Mouse (Mus musculus) gastrocnemius, postnatal 25 days (tissue): ENCODE results near the gene Pak6. TPM values are rescaled to one million over a fixed set of nuclear protein-coding genes. Genes with fewer than 3 reads are reported as not detected.
A peak's percentile ranks its signal among the peaks of the same experiment; 100 is the strongest.
"Not testable (repeated sequence)": the region's sequence is repeated elsewhere in the genome, so short reads cannot be mapped to it uniquely, and the experiment has no call there.

Experiments used
- DNase-seq: peaks from one replicate; pipeline ENCODE4 v3.0.0; 2022
- long read RNA-seq, 2 experiments: library from polyadenylated mRNA; stranded (forward); transcript quantifications; one replicate each; pipeline ENCODE4 v2.0.0; 2021
- total RNA-seq, 2 experiments: library from RNA; stranded (reverse); gene quantifications; 1 replicate in 1 of 2; 2 replicates in 1 of 2; pipeline ENCODE4 v1.2.3; 2021

Gene Pak6
- total RNA-seq = under 1 TPM in 1 of 2 experiments, not detected in 1; 0.64 TPM
- long read RNA-seq, experiment 1 = 0 reads
- long read RNA-seq, experiment 2 = 0 reads

DNA sequence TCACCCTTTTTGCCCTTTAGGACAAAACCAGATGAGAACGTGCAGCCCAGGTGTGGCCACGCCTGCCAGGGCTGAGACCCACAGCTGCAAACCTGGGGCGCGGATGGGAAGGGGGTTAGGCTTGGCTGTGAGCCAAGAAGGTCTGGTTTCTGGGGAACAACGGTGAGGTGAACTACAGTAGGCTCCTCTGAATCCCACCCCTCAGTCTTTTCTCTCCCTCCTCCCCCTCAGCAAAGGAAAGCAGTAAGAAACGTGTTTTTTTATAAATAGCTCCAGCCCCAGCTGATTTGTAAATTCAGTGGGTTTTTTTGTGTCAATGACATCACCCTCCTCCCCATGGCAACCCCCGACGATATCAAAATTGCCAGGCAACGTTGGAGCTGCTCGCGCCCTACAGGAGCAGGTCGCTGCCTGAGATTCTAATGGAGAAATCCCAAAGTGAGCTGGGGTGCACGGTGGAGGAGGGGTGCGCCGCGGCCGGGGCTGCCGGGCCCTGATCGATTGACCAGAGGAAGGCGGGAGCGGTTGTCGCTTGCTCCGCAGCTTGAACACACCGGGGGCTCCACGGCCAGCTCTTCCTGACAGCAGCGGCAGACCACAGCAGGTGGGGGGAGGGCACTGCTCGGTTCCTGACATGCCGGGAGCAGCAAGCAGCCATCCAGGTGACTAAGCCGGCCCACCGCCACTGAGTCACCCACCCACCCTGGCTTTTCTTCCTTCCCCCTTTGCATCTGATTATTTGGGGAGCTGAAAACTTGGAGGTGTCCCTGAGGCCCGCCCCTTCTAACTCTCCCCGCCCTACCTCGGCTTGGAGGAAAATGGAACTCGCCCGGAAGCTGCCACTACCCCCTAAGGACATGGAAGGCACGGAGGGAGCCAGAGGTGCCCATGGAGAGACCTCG lies at the start of gene Pak6:
Gene Pak6 (plus strand): TSS at position 402 of the 902 bp plus-strand sequence.
- no peak for DNase-seq

DNA sequence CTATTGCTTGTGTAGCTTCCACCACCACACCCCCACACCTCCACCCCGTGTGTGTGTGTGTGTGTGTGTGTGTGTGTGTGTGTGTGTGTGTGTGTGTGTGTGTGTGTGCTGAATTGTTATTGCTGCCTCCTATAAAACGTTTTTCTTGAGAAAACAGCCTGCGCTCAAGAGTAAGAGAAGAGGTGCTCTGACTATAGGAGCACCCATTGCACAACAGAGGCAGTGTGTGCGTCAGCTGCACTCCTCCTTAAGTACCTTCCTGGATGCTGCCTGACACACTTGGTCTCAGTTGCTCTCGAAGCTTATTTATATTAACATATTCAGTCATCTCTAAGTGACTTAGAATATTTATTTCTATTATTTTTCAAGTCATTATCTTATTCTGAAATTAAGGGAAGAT lies 45.1 kb upstream of the Pak6 start:
- DNase-seq = no peak

DNA sequence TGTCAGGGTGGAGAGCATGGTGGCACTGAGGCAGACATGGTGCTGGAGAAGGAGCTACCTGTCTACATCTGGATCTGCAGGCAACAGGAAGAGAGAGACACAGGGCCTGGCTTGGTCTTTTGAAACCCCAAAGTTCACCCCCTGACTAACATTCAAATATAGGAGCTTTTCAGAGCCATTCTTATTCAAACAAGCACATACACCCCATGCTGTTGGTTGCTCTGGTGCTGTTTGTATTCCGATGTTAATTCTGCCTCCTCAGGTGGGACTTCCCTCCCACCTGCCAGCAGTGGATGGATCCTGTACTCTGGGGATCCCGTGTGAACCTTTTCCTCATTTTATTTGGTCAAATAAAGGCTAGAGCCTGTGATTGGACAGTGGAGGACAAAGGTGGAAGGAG lies 43.0 kb upstream of the Pak6 start:
- no peak for DNase-seq

DNA sequence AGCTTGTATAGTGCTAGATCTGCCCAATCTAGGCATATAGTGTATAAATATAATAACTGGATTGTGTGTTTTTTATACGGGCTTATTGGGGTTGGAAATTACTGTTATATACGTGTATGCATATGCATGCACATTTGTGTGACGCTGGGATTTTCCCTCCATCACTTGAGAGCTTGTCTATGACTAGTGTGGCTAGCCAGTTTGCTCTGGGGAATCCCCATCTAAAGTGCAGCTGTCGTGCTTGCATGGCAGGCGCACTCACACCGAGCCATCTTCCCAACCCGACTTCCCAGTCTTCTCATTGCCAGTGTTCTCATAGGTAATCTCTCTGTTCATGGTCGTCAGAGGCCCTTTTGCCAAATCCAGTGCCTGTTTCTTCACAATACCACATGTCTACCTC lies 42.5 kb upstream of the Pak6 start:
- DNase-seq = no peak

DNA sequence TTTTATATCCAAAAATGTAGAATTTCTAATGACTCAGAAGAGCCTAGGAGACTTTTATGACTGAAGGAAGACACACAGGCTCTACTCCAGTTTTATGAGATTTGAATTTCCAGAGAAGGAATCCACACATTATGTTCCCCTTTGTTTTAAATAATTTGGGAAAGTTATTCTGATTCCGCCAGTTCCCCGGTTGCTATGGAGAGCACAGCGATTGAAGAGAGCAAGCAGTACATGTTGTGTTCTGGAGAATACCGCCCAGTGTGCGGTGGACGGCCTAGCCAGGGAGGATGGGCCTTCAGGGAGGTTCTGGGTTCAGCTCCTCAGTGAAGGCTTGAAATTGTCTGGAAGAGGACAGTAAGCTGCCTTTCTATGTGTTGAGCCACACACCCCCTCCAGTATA lies 33.8 kb upstream of the Pak6 start:
- no peak for DNase-seq

DNA sequence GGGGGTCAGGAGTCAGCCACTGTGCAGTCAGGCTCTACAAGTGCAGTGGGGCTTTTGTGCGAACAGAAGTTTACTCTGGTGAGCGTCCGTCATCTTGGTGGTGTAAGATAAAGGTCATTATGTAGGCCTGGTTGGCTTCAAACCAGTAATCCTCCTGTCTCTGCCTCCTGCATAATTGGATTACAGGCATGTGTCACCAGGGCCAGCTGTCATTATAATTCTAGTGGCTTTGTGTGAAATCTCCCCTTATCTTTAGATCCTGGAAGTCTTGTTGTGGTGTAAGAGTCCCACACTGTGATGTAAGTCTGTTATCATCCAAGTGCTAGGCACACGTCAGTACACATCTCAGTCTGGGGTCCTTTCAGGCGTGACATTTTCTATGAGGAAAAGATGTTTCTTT lies 29.7 kb upstream of the Pak6 start:
- DNase-seq = no peak

DNA sequence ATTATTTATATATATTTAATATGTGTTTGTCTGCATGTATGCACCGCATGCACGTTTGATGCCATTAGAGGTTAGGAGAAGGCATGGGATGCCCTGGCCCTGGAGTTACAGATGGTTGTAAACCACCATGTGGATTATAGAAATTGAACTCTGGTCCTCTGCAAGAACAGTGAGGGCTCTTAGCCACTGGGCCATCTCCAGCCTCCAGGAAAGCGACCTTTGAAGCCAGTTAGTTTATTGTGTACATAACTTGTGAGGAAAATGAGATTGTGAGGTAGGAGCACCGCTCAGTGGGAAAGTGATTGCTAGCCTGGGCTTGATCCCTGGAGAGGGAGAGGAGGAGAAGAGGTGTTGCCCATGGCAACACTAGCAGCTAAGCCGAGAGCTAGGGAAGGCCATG lies 25.8 kb upstream of the Pak6 start:
- no peak for DNase-seq

DNA sequence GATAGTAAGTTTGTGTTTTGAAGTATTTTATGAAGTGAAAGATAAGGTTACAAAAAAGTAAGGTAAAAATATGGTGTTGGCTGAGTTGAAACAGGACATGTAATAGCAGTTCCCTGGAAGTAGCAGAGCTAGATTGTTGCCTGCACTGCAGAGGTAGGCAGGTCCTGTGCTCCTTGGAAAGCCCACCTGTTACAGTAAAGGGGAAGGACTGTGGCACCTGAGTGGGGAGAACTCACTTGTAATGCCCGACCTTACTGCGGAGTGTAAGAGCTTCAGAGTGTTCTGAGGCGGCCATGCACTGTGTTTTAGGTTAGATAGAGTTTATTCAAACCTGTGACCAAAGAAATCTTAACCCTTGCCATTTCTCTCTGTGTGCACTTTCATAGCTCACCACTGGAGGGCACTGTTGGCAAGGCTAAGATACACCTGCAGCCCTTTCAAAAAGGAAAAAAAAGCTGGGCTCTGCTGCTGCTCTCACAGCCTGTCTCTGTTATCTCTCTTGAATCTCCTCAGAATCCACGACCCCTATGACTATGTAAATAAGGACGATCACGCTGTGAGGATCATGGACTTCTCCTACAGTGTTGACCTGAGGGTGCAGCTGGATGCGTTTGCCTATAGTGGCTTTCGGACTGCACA lies 25.1 kb upstream of the Pak6 start:
- DNase-seq = peak; percentile 20

DNA sequence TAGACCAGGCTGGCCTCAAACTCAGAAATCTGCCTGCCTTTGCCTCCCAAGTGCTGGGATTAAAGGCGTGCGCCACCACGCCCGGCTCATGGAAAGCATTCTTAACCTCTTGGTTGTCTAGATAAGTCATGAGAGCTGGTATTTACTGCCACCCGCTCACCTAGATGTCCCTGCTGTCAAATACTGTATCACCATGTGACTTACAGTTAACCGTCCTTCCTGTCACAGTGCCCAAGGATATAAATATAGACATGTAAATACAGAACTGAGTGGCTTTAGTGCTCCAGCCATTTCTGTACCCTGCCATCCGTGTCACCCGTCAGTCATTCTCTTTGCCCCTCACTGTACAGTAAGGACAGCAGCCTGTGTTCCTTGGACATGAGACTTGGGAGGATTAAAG lies 24.4 kb upstream of the Pak6 start:
- DNase-seq = no peak

DNA sequence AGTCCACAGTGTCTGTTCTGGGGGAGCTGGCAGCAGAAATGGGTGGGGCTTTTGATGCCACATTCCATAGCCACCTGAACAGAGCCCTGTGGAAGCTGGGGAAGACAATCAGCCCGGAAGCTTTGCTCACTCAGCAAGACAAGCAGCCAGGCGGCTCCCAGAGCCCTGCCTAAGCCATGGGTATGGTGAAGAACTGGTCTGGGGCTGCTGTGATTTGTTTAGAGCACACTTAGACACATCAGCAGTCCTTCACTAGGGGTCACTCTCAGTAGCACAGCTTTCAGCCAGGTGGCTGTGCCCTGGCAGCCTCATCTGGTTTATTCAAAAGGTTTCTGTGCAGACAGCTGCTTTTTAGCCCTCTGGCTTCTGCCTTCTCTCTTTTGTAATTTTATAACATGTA lies 22.0 kb upstream of the Pak6 start:
- DNase-seq = no peak

DNA sequence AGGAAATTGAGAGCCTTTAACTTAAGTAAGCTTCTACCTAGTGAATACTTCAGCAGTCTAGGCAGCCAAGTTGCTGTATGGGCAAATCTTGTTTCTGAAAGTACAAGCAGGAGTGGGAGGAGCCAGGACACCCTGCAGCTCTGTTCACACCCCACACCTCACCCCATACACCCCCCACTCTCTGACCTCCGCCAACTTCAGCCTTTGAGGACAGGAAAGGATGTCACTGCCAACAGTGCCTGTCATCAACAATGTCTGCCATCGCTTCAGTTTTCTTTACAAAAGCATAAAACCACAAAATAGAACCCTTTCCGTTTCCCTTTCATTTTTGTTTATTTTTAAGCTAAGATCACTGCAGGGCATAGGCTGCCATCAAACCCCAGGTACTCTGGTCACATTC lies 20.7 kb upstream of the Pak6 start:
- no peak for DNase-seq

DNA sequence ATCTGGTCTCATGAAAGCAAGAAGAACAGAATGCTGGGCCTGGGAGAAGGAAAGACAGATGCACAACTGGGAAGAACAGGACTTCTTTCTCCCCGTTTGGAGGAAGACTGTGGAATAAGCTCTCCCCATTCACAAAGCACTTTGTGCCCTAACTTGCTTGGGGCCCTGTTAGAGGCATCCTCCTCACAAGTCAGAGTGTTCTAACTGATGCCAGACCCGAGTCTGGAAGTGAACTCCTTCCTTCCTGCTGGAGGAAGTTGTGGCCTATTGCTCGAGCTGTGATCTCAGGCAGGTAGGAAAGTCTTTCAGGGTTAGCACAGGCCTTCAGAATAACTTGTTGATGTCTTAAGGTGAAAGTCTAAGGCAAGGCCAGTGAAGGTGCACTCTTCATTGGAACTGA lies 20.2 kb upstream of the Pak6 start:
- no peak for DNase-seq

DNA sequence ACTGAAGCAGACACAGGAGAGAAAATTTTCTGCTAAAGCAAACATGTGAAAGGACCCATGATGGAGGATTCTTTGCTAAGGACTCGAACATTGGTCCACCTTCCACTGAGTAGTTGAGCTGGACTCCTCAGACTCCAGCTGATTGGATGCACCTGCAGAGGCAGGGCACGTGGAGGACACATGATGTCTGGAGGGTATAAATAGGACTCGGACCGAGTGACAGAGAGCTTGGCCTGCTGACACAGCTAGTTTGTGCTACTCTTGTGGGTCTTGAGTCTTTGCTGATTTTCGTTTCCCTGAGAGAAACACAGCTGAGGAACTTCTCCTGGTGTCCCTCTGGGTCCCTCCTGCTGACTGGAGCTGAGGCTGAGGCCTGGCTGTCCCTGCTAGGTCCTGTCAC lies 16.4 kb upstream of the Pak6 start:
- DNase-seq = no peak

DNA sequence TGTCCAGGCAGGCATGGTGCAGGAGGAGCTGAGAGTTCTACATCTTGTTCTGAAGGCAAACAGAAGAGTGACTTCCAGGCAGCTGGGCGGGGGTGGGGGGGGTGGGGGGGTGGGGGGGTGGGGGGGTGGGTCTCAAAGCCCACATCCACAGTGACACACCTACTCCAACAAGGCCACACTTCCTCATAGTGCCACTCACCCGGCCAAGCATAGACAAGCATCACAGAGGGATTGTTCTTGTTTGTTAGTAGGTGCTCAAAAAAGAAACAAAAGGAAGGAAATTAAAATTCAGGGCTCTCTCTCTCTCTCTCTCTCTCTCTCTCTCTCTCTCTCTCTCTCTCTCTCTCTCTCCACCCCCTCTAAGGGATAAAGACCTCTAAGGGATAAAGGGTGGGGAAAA lies 12.4 kb upstream of the Pak6 start:
- DNase-seq = not testable (repeated sequence)

DNA sequence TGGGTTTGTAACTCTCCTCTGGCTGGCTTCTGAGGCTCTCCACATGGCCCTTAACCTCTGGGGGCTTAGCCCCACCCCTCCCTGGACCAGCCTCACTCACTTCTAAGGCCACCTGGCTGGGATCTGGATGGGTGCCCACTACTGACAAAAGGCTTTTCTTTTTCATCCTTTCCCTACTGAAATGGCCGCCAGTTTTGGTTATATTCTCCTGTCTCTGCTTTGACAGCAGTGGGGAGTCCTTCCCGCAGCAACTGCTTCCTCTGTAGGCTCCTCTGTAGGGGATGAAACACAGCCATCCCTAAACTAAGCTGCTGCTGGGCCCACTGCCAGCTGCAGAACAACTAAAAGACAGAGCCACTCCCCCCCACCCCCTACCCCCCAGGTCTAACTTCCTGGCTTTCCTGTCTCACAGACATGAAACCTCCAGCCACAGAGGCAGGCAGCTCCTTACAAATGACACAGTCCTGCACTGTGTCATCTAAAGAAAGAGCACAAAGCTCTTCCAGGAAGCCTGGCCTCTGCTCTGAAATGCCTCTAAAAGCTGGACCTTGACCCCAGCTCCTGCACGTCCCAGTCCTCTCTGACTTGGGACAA lies 6.3 kb upstream of the Pak6 start:
- no peak for DNase-seq

DNA sequence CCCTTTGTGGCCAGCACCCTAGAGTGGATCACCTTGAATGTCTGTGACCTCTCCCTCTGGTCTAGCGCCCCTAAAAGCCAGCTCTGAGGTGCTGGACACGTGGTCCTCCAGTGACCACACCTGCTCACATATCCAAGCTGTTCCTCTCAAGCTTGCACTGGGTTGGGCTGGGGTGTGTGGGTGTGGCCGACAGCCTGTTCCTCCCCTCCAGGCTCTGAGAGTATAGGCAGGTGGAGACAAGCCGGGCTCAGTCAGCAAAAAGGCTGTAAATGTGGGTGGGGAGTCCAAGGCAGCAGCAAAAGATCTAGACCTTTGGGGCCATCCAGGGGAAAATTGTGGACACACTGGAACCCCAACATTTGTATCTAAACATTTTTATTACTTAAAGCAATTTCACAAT lies 4.6 kb upstream of the Pak6 start:
- no peak for DNase-seq

DNA sequence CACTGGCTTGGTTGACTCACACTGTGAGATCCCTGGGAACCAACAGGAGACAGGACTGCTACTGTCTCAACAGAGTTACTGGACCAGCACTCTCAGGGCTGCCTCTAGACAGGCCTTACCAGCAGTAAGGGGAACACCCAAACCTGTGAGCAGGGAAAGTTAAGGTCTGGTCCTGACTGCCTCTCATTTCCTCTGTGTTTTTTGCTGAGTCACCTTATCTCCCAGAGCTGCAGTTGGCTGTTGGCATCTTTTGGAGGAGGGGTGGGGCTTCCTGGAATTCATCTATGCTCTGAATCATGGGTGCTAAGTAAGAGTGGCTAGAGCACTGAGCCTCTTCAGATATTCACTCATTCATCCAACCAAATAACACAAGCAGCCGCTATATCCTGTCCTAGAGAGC lies 4.0 kb upstream of the Pak6 start:
- no peak for DNase-seq

DNA sequence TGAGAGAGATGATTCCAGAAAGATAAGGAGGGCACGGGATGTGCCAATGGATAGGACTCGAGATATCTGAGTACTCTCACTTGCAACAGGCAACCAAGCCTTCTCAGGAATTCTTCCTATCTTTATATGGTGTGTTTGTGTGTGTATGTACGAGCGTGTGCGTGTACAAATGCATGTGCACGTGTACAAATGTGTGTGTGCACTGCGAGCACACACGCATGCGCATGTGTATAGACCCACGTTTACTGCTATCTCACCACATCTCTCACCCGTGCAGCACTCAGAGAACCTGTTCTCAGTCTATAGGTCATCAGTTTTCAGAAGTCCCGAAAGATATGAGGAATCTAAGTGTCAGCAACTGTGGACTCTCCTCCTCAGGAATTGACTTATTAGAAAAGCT lies 3.6 kb upstream of the Pak6 start:
- no peak for DNase-seq

DNA sequence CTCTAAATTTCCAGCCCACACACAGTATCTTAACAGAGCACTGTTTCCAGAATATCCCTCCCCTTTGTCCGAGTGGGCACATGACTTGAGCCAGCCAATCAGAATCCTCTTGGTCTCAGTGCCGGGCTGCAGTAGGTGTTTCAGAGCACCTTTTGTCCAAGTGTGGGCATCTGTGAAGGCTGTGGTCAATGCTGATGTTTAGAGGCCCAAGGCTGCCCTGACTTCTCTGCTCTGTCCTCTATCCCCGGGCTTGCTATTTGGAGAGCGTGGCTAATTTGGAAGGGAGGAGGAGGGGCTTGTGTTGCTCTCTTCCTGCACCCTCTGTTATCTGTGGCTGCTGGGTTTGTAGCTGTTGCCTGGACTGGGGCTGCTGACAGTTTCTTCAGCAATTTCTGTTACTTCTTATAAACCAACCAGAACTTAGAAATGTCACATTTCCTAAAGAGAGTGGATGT lies 3.1 kb upstream of the Pak6 start:
- DNase-seq = no peak

DNA sequence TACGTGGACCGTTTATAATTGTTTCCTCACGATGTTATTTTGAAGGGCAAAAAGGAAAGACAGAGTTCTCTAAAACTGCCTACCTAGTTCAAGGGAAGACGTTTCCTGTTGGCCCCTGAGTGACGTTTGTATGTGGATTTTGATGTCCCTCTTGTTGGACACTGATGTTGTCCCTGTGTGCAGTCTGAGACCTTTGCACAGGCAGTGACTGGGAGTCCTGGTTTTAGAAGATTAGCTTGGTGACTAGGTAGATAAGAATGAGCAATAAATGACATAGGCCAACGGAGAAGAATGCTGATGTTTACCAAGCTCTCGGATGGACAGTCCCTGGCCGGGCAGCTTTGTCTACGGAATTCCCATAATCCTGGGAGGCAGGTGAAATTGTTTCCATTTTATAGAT lies 1.2 kb upstream of the Pak6 start:
- no peak for DNase-seq

DNA sequence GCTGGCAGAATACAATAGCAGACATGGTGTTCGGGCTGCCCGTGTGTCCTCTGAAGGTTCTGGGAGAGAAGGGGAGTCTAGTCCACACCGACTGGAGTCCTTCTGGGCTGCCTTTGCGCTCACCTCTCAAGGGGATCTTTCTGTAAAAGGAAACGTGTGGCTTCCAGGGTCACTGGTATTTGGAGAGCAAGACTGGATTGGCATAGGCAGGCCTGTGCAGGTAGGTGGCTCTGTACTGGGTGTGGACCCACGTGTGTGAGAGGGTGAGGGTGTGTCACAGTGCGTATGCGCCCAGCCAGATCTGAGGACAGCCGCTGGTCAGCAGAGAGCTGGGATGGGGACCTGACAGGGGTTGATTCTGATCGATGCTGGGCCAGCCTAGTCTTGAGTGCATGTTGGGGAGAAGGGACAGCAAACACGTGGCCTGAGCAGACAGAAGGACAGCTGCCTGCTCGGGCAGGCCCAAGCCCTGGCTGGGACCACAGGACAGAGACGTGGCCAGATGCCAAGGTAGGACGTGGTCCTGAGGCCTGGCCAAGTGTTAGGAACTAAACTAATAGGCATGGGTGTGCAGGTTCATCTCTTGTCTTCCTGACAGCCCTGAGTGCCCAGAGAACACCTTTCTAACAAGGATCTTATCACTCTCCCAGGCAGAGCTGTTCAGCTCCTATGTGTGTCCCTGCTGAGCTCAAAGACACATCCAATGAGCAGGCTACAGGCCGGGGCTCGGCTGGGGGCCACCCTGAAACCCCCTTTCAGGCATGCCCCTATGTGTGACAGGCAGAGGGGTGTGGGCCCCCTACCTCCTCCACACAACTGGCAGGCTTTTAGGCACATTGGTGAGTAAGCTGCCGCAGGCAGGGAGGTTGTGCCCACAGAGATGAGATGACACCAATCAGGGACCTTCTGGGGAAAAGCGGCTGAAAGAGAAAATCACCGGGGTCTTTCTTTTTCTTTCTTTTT lies 982 bp downstream of the Pak6 start:
- no peak for DNase-seq

DNA sequence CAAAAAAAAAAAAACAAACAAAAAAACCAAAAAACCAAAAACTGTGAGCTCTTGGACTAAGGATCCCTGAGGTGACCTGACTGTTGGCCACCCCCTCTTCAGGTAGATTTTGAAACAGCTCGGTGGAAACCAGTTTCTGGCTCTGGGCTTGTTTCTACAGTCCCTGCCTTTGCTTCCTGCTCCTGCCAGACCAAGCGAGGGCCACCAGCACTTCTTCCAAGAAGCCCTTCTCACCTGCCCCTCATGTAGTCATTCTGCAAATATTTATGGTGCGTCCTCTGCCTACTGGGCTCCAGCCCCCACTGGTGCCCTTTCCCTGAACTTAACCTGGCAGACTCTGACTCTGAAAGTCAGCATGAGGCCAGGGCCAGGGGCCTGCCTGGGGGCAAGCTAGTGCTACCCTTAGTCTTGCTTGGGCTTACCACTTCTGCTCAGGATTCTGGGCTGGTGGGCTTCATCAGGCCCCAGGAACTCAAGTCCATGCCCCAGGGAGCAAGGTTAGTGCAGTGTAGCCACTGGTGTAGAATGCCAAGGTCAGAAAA lies 1.9 kb downstream of the Pak6 start:
- DNase-seq = no peak
